Mouse (Mus musculus) liver, embryonic 14.5 days (tissue): ENCODE results near the gene Sap30. TPM values are rescaled to one million over a fixed set of nuclear protein-coding genes. Genes with fewer than 3 reads are reported as not detected.

Source experiments
- ATAC-seq: fragments of 200-750 bp; cut with Nextera tagmentation; 2 replicates; pipeline ENCODE4 v1.8.0; 2017; ENCODE audit warnings: moderate number of reproducible peaks, mild to moderate bottlenecking, moderate library complexity; ENCODE audit not compliant: insufficient read depth
- DNase-seq, 3 experiments: peaks; one replicate each; pipeline ENCODE4 v3.0.0-alpha.2; 2012 to 2013; ENCODE audit warnings: low read depth in 3 of 3, low spot score in 3 of 3
- H3K27ac ChIP-seq: fragments of 300-500 bp; sonication (generic); 2 replicates; pipeline ENCODE4 v1.5.1; 2014; ENCODE audit warnings: moderate library complexity, mild to moderate bottlenecking, control low read depth, inconsistent platforms
- H3K27me3 ChIP-seq: fragments of 300-500 bp; sonication (generic); 2 replicates; pipeline ENCODE4 v1.6.1; 2014; ENCODE audit warnings: mild to moderate bottlenecking, low read length, moderate library complexity; ENCODE audit not compliant: control insufficient read depth, insufficient read depth
- H3K36me3 ChIP-seq: fragments of 300-500 bp; sonication (generic); replicated peaks from 2 replicates; pipeline ENCODE4 v1.6.1; 2014; ENCODE audit warnings: low read depth; ENCODE audit not compliant: control insufficient read depth, insufficient read depth
- H3K4me1 ChIP-seq, 2 experiments: fragments of 200-500 bp in 1 of 2; fragments of 300-500 bp in 1 of 2; sonication (generic) in 1 of 2; replicated peaks; 2 replicates each; pipeline ENCODE4 v1.6.1; 2012 to 2014; ENCODE audit warnings: antibody characterized with exemption in 1 of 2, inconsistent platforms in 1 of 2, low read length in 1 of 2; ENCODE audit not compliant: control insufficient read depth in 2 of 2, insufficient read depth in 2 of 2
- H3K4me2 ChIP-seq: fragments of 300-500 bp; sonication (generic); 2 replicates; pipeline ENCODE4 v1.6.1; 2014; ENCODE audit warnings: low read depth, mild to moderate bottlenecking, control low read depth, moderate library complexity
- H3K4me3 ChIP-seq, 2 experiments: fragments of 200-500 bp in 1 of 2; fragments of 300-500 bp in 1 of 2; sonication (generic) in 1 of 2; 2 replicates each; pipeline ENCODE4 v1.5.1; 2012 to 2014; ENCODE audit warnings: low read depth in 2 of 2, low read length in 2 of 2, mild to moderate bottlenecking in 2 of 2, control low read depth in 1 of 2, inconsistent platforms in 1 of 2, moderate library complexity in 1 of 2; ENCODE audit not compliant: insufficient read depth in 1 of 2
- H3K9ac ChIP-seq: fragments of 300-500 bp; sonication (generic); replicated peaks from 2 replicates; pipeline ENCODE4 v1.6.1; 2014; ENCODE audit warnings: mild to moderate bottlenecking, control low read depth, moderate library complexity
- H3K9me3 ChIP-seq: fragments of 300-500 bp; sonication (generic); 2 replicates; pipeline ENCODE4 v1.6.1; 2016; ENCODE audit warnings: low read length, mixed read lengths; ENCODE audit not compliant: control insufficient read depth
- CTCF ChIP-seq: IDR thresholded peaks from 2 replicates; pipeline ENCODE4 v1.5.1; 2016; ENCODE audit warnings: antibody characterized with exemption, low read depth, control low read depth
- EP300 ChIP-seq: IDR thresholded peaks from 2 replicates; pipeline ENCODE4 v1.6.1; 2016; ENCODE audit warnings: antibody characterized with exemption, low read depth
- WGBS: fragments of 180-500 bp; shearing (Covaris S2); extraction: QIAGEN DNeasy Blood & Tissue Kit; methylation state at CpG from one replicate; pipeline ENCODE4 v1.1.7; 2014; ENCODE audit not compliant: insufficient replicate concordance; 5-methylcytosine and 5-hydroxymethylcytosine counted together
- polyA plus RNA-seq, 2 experiments: library from polyadenylated mRNA; depleted of rRNA in 1 of 2; stranded (reverse) in 1 of 2; unstranded in 1 of 2; fragments of >200 nt; fragmentation: Nextera tagmentation in 1 of 2; extraction: Ambion mirVana in 1 of 2; gene quantifications; 2 replicates each; pipeline versions ENCODE4 v1.2.1 to v1.2.3; 2012 to 2014

Sap30 gene
- polyA plus RNA-seq, 2 experiments, result 10.6 to 14.4 TPM

- no peak for ATAC-seq
Measured at GRCm38 (mm10) chr8:57498494-57498846, 10.8 kb upstream of the Sap30 start.

GRCm38 (mm10) chr8:57491873-57492272 is 4.2 kb upstream of the Sap30 start:
- H3K9me3 ChIP-seq, result no peaks in the 10 kb centered on the region
- 29% methylated on average over 4 of the region's 4 CpGs for WGBS
- H3K36me3 ChIP-seq, result no peaks in the 10 kb centered on the region
- no peak overlapping the region for H3K4me2 ChIP-seq
- no peak overlapping the region for H3K4me3 ChIP-seq
- no peak for DNase-seq
- no peak overlapping the region for H3K9ac ChIP-seq
- TF ChIP-seq EP300 (peak; percentile 40; the same call in 1 of the 2 replicates), CTCF (no peak)
- no peak for ATAC-seq
- no peaks in the 10 kb centered on the region for H3K27me3 ChIP-seq
- H3K4me1 ChIP-seq, result peaks cover 5 to 13% of the 10 kb centered on the region in 2 experiments; a peak in 3 of 4 replicates
- H3K27ac ChIP-seq, result no peak overlapping the region

More at GRCm38 (mm10) chr8:57498494-57498846, 10.8 kb upstream of the Sap30 start:
- no peak for DNase-seq
- Histone ChIP-seq H3K9ac (no peak overlapping the region), H3K4me1 (no peaks in the 10 kb centered on the region), H3K27ac (no peak overlapping the region), H3K27me3 (no peaks in the 10 kb centered on the region), H3K9me3 (no peaks in the 10 kb centered on the region), H3K4me3 (no peak overlapping the region), H3K36me3 (no peaks in the 10 kb centered on the region), H3K4me2 (no peak overlapping the region)
- TF ChIP-seq CTCF, result no peak
- 75% methylated on average over 8 of the region's 8 CpGs for WGBS

- Histone ChIP-seq H3K4me1 (peaks cover 8 to 15% of the 10 kb centered on the region in 2 experiments; a peak in 3 of 4 replicates), H3K9me3 (no peaks in the 10 kb centered on the region), H3K27ac (no peak overlapping the region), H3K27me3 (no peaks in the 10 kb centered on the region), H3K4me3 (no peak overlapping the region), H3K9ac (no peak overlapping the region), H3K4me2 (no peak overlapping the region), H3K36me3 (no peaks in the 10 kb centered on the region; the same call in 1 of the 2 replicates)
- TF ChIP-seq EP300, result no peak
- no peak for TF ChIP-seq CTCF
- no peak for ATAC-seq
- no peak for DNase-seq
Measured at GRCm38 (mm10) chr8:57489896-57490295, 2.2 kb upstream of the Sap30 start.

GRCm38 (mm10) chr8:57489366-57489765 is 1.7 kb upstream of the Sap30 start:
- no peak for DNase-seq
- Histone ChIP-seq H3K4me1 (peaks cover 8 to 15% of the 10 kb centered on the region in 2 experiments; a peak in 3 of 4 replicates), H3K9me3 (no peaks in the 10 kb centered on the region), H3K27ac (no peak overlapping the region), H3K36me3 (no peaks in the 10 kb centered on the region; the same call in 1 of the 2 replicates), H3K4me2 (no peak overlapping the region), H3K27me3 (no peaks in the 10 kb centered on the region), H3K9ac (no peak overlapping the region), H3K4me3 (no peak overlapping the region)
- no peak for TF ChIP-seq EP300
- no peak for TF ChIP-seq CTCF
- WGBS, result 63% methylated on average over 1 of the region's 1 CpGs
- no peak for ATAC-seq

- Histone ChIP-seq H3K4me1 (peaks cover 8 to 15% of the 10 kb centered on the region in 2 experiments; a peak in 3 of 4 replicates), H3K27me3 (no peaks in the 10 kb centered on the region), H3K9ac (peak overlapping the region; percentile 70), H3K4me3 (peak overlapping the region; percentile 94 to 97), H3K9me3 (no peaks in the 10 kb centered on the region), H3K27ac (peak overlapping the region; percentile 82), H3K4me2 (peak overlapping the region; percentile 95), H3K36me3 (no peaks in the 10 kb centered on the region; the same call in none of the 2 replicates)
- under 1% methylated on average over 25 of the region's 25 CpGs for WGBS
- no peak for TF ChIP-seq EP300
- TF ChIP-seq CTCF, result no peak
- ATAC-seq (peak; percentile 50; the same call in 1 of the 2 replicates), DNase-seq (peak; percentile 66 to 67 (median 67))
Measured at GRCm38 (mm10) chr8:57488312-57488765, 679 bp upstream of the Sap30 start.
